Mouse (Mus musculus) mouse embryonic stem cell (cell line): ENCODE data around the gene Ybx3.

Source experiments
- in situ Hi-C, 2 experiments: fragments of 300-500 bp; cut with MboI; formaldehyde crosslinking; loops; 1 replicate in 1 of 2; 3 replicates in 1 of 2; pipeline ENCODE4 v1.14.3; 2019 to 2020; ENCODE audit warnings: low sequenced_read_pairs in 2 of 2, low pct_unique_long_range_greater_than_20kb in 1 of 2, mixed read lengths in 1 of 2; ENCODE audit not compliant: unreplicated experiment in 1 of 2

Ybx3 gene

GRCm38 (mm10) chr6:131354913-131355312 lies 33.4 kb downstream of the Ybx3 start:
- in situ Hi-C loops, result no loop called here

GRCm38 (mm10) chr6:131353352-131353919 lies 34.8 kb downstream of the Ybx3 start, which contains the start of gene Styk1:
Gene Styk1, minus strand, starts transcription at chr6:131353597.
- in situ Hi-C loops, result no loop called here

GRCm38 (mm10) chr6:131347026-131347425 lies 41.2 kb downstream of the Ybx3 start:
- in situ Hi-C loops, result no loop called here

GRCm38 (mm10) chr6:131344346-131344745 lies 43.9 kb downstream of the Ybx3 start:
- in situ Hi-C loops, result no loop called here

GRCm38 (mm10) chr6:131340082-131340481 lies 48.2 kb downstream of the Ybx3 start:
- in situ Hi-C loops, result no loop called here

- in situ Hi-C loops, result no loop called here
Observed at GRCm38 (mm10) chr6:131339309-131339708, 49.0 kb downstream of the Ybx3 start.

- in situ Hi-C loops, result no loop called here
Observed at GRCm38 (mm10) chr6:131338787-131339186, 49.5 kb downstream of the Ybx3 start.

GRCm38 (mm10) chr6:131327076-131327475 lies 61.2 kb downstream of the Ybx3 start:
- in situ Hi-C loops, result no loop called here

GRCm38 (mm10) chr6:131321854-131322639 lies 66.2 kb downstream of the Ybx3 start:
- in situ Hi-C loops, result no loop called here

- in situ Hi-C loops, result no loop called here
Observed at GRCm38 (mm10) chr6:131316155-131317101, 71.8 kb downstream of the Ybx3 start.
